Mouse (Mus musculus) midbrain, postnatal 0 days (tissue): Measurements from ENCODE around the gene Tmeff1. TPM values are rescaled to one million over a fixed set of nuclear protein-coding genes. Genes with fewer than 3 reads are reported as not detected.

Experiments used
- ATAC-seq: fragments of 200-750 bp; cut with Nextera tagmentation; 2 replicates; pipeline ENCODE4 v1.8.0; 2017; ENCODE audit warnings: moderate number of reproducible peaks, mild to moderate bottlenecking, moderate TSS enrichment, moderate library complexity; ENCODE audit not compliant: low FRiP score
- DNase-seq: peaks from one replicate; pipeline ENCODE4 v3.0.0-alpha.2; 2015; ENCODE audit warnings: low spot score
- H3K27ac ChIP-seq: fragments of 300-500 bp; sonication (generic); 2 replicates; pipeline ENCODE4 v1.5.1; 2014; ENCODE audit warnings: low read depth, mild to moderate bottlenecking, low read length, mixed read lengths
- H3K27me3 ChIP-seq: fragments of 300-500 bp; sonication (generic); 2 replicates; pipeline ENCODE4 v1.6.1; 2014; ENCODE audit warnings: low read length, control low read depth, mixed read lengths; ENCODE audit not compliant: insufficient read depth
- H3K36me3 ChIP-seq: fragments of 300-500 bp; sonication (generic); 2 replicates; pipeline ENCODE4 v1.6.1; 2014; ENCODE audit warnings: low read length, control low read depth, mixed read lengths; ENCODE audit not compliant: insufficient read depth
- H3K4me1 ChIP-seq: fragments of 300-500 bp; sonication (generic); 2 replicates; pipeline ENCODE4 v1.6.1; 2014; ENCODE audit warnings: mild to moderate bottlenecking, control low read depth, antibody characterized with exemption, low read length, mixed read lengths; ENCODE audit not compliant: insufficient read depth
- H3K4me2 ChIP-seq: fragments of 300-500 bp; sonication (generic); 2 replicates; pipeline ENCODE4 v1.6.1; 2014; ENCODE audit warnings: low read depth, mild to moderate bottlenecking, low read length, mixed read lengths; ENCODE audit not compliant: poor library complexity, severe bottlenecking
- H3K4me3 ChIP-seq: fragments of 300-500 bp; sonication (generic); 2 replicates; pipeline ENCODE4 v1.5.1; 2014; ENCODE audit warnings: low read depth, mild to moderate bottlenecking, low read length, moderate library complexity
- H3K9ac ChIP-seq: fragments of 300-500 bp; sonication (generic); replicated peaks from 2 replicates; pipeline ENCODE4 v1.6.1; 2014; ENCODE audit warnings: mild to moderate bottlenecking, low read length, moderate library complexity, mixed read lengths; ENCODE audit not compliant: poor library complexity, severe bottlenecking
- H3K9me3 ChIP-seq: fragments of 300-500 bp; sonication (generic); 2 replicates; pipeline ENCODE4 v1.6.1; 2016; ENCODE audit warnings: low read length, control low read depth
- CTCF ChIP-seq: IDR thresholded peaks from 2 replicates; pipeline ENCODE4 v1.5.1; 2016; ENCODE audit warnings: antibody characterized with exemption, mild to moderate bottlenecking
- WGBS: fragments of 180-500 bp; shearing (Covaris S2); extraction: QIAGEN DNeasy Blood & Tissue Kit; methylation state at CpG from one replicate; pipeline ENCODE4 v1.1.7; 2014; 5-methylcytosine and 5-hydroxymethylcytosine counted together
- polyA plus RNA-seq: library from polyadenylated mRNA; unstranded; fragments of >200 nt; fragmentation: Nextera tagmentation; extraction: Ambion mirVana; gene quantifications from 2 replicates; pipeline ENCODE4 v1.2.1, GENCODE M21; 2015
- total RNA-seq: library from RNA; depleted of rRNA; stranded (reverse); fragments of >200 nt; gene quantifications from 2 replicates; pipeline ENCODE4 v1.2.3, GENCODE M21; 2014

The Tmeff1 gene
- total and polyA plus RNA-seq, 2 experiments from 2014 or later: 228 to 320 TPM

- peaks cover 15% of the 10 kb centered on the region; the same call in 1 of the 2 replicates for H3K36me3 ChIP-seq
- no peak overlapping the region for H3K27ac ChIP-seq
- no peak overlapping the region for H3K4me3 ChIP-seq
- no peaks in the 10 kb centered on the region for H3K4me1 ChIP-seq
- H3K4me2 ChIP-seq: no peak overlapping the region
- H3K9me3 ChIP-seq: no peaks in the 10 kb centered on the region
- no peaks in the 10 kb centered on the region for H3K27me3 ChIP-seq
- ATAC-seq (no peak), DNase-seq (no peak)
- no peak overlapping the region for H3K9ac ChIP-seq
- WGBS: 97% methylated on average over 15 of the region's 15 CpGs
- no peak for TF ChIP-seq CTCF
Measured at GRCm38 (mm10) chr4:48617201-48617600, 32.2 kb downstream of the Tmeff1 start.

- DNase-seq: no peak
- no peak for TF ChIP-seq CTCF
- peaks cover 15% of the 10 kb centered on the region; the same call in 1 of the 2 replicates for H3K36me3 ChIP-seq
- no peak for ATAC-seq
- no peaks in the 10 kb centered on the region for H3K9me3 ChIP-seq
- WGBS: 92% methylated on average over 6 of the region's 6 CpGs
- H3K27ac ChIP-seq: no peak overlapping the region
- no peak overlapping the region for H3K4me3 ChIP-seq
- no peak overlapping the region for H3K9ac ChIP-seq
- no peaks in the 10 kb centered on the region for H3K27me3 ChIP-seq
- no peak overlapping the region for H3K4me2 ChIP-seq
- no peaks in the 10 kb centered on the region for H3K4me1 ChIP-seq
Measured at GRCm38 (mm10) chr4:48620121-48620520, 35.1 kb downstream of the Tmeff1 start.

GRCm38 (mm10) chr4:48622246-48622645 is 37.3 kb downstream of the Tmeff1 start:
- Histone ChIP-seq H3K4me1 (no peaks in the 10 kb centered on the region), H3K4me2 (no peak overlapping the region), H3K9ac (no peak overlapping the region), H3K27me3 (no peaks in the 10 kb centered on the region), H3K36me3 (peaks cover 11% of the 10 kb centered on the region; the same call in 1 of the 2 replicates), H3K9me3 (no peaks in the 10 kb centered on the region), H3K27ac (no peak overlapping the region), H3K4me3 (no peak overlapping the region)
- DNase-seq (no peak), ATAC-seq (no peak)
- WGBS: 94% methylated on average over 6 of the region's 6 CpGs
- no peak for TF ChIP-seq CTCF

GRCm38 (mm10) chr4:48622946-48623345 is 38.0 kb downstream of the Tmeff1 start:
- TF ChIP-seq CTCF: no peak
- WGBS: 89% methylated on average over 7 of the region's 7 CpGs
- H3K27me3 ChIP-seq: no peaks in the 10 kb centered on the region
- H3K4me2 ChIP-seq: no peak overlapping the region
- H3K4me3 ChIP-seq: no peak overlapping the region
- no peak for DNase-seq
- no peak overlapping the region for H3K27ac ChIP-seq
- no peaks in the 10 kb centered on the region for H3K9me3 ChIP-seq
- ATAC-seq: no peak
- peaks cover 11% of the 10 kb centered on the region; the same call in 1 of the 2 replicates for H3K36me3 ChIP-seq
- no peaks in the 10 kb centered on the region for H3K4me1 ChIP-seq
- no peak overlapping the region for H3K9ac ChIP-seq

GRCm38 (mm10) chr4:48624961-48625360 is 40.0 kb downstream of the Tmeff1 start:
- DNase-seq: no peak
- Histone ChIP-seq H3K9me3 (no peaks in the 10 kb centered on the region), H3K27ac (no peak overlapping the region), H3K9ac (no peak overlapping the region), H3K36me3 (peaks cover 20% of the 10 kb centered on the region), H3K27me3 (no peaks in the 10 kb centered on the region), H3K4me2 (no peak overlapping the region), H3K4me3 (no peak overlapping the region), H3K4me1 (no peaks in the 10 kb centered on the region)
- 70% methylated on average over 6 of the region's 6 CpGs for WGBS
- no peak for TF ChIP-seq CTCF
- ATAC-seq: no peak

- peaks cover 20% of the 10 kb centered on the region for H3K36me3 ChIP-seq
- no peak overlapping the region for H3K4me3 ChIP-seq
- DNase-seq: no peak
- no peak overlapping the region for H3K9ac ChIP-seq
- WGBS: 84% methylated on average over 9 of the region's 9 CpGs
- ATAC-seq: no peak
- no peaks in the 10 kb centered on the region for H3K4me1 ChIP-seq
- H3K4me2 ChIP-seq: no peak overlapping the region
- H3K27ac ChIP-seq: no peak overlapping the region
- TF ChIP-seq CTCF: no peak
- no peaks in the 10 kb centered on the region for H3K27me3 ChIP-seq
- H3K9me3 ChIP-seq: no peaks in the 10 kb centered on the region
Measured at GRCm38 (mm10) chr4:48625836-48626235, 40.9 kb downstream of the Tmeff1 start.
